Mouse (Mus musculus) myocyte (in vitro differentiated cells): ENCODE measurements around the gene Psph.

Source experiments
- CEBPB ChIP-seq: IDR thresholded peaks from 2 replicates; pipeline ENCODE4 v1.6.1; 2011; ENCODE audit warnings: mild to moderate bottlenecking, moderate library complexity; ENCODE audit not compliant: poor library complexity, insufficient read depth, severe bottlenecking
- MYOG ChIP-seq, 3 experiments: IDR thresholded peaks; one replicate each; pipeline ENCODE4 v1.6.1; 2011; ENCODE audit warnings: control low read depth in 2 of 3, low read depth in 2 of 3, mild to moderate bottlenecking in 2 of 3; ENCODE audit not compliant: insufficient read length in 2 of 3, control insufficient read depth in 1 of 3, insufficient read depth in 1 of 3
- POLR2A ChIP-seq: IDR thresholded peaks from one replicate; pipeline ENCODE4 v1.6.1; 2011; ENCODE audit warnings: low read depth, mild to moderate bottlenecking, control low read depth, moderate library complexity; ENCODE audit not compliant: insufficient read length
- REST ChIP-seq: IDR thresholded peaks from one replicate; pipeline ENCODE4 v1.6.1; 2011; ENCODE audit warnings: mild to moderate bottlenecking, control low read depth, moderate library complexity; ENCODE audit not compliant: insufficient read depth, insufficient read length
- TCF12 ChIP-seq: IDR thresholded peaks from one replicate; pipeline ENCODE4 v1.6.1; 2011; ENCODE audit warnings: mild to moderate bottlenecking, control low read depth; ENCODE audit not compliant: poor library complexity, insufficient read depth, severe bottlenecking
- USF1 ChIP-seq: IDR thresholded peaks from one replicate; pipeline ENCODE4 v1.6.1; 2011; ENCODE audit warnings: low read depth, mild to moderate bottlenecking, control low read depth, moderate library complexity

GRCm38 (mm10) chr5:129724268-129724667 is 63.0 kb downstream of the Psph start:
- no peak for TF ChIP-seq USF1
- TF ChIP-seq CEBPB, result no peak
- TF ChIP-seq REST, result no peak
- TF ChIP-seq POLR2A, result no peak
- no peak for TF ChIP-seq TCF12
- no peak for TF ChIP-seq MYOG (IDR thresholded peaks at IDR 0.05; ENCODE audit: control insufficient read depth in 1 of 3, insufficient read depth in 1 of 3, insufficient read length in 2 of 3, low read depth in 2 of 3)
